20 mouse cellular contexts compared by ENCODE assay signal in genomic region chr4:119701269-119701954, GRCm38 (mm10). TPM values are rescaled to one million over a fixed set of nuclear protein-coding genes. Genes with fewer than 3 reads are reported as not detected.
"Had no signal": no experiment of that assay in that cellular context is flagged by ENCODE, and none has a peak within 500 bp of the region (broad histone marks: within the 10 kb centered on the region; RNA-seq: fewer than 3 reads in every experiment).

No protein-coding gene starts in this region.

- H3K27ac ChIP-seq: liver, embryonic 12.5 days; liver, embryonic 14.5 days; macrophage; midbrain, embryonic 13.5 days; midbrain, embryonic 15.5 days; neural tube, embryonic 12.5 days; stomach, embryonic 15.5 days; stomach, postnatal 0 days had no signal

- H3K27me3 ChIP-seq: liver, embryonic 12.5 days; midbrain, embryonic 13.5 days; midbrain, embryonic 15.5 days; neural tube, embryonic 12.5 days; stomach, embryonic 15.5 days had no signal

- H3K9me3 ChIP-seq: liver, embryonic 12.5 days; midbrain, embryonic 15.5 days; neural tube, embryonic 12.5 days; stomach, embryonic 15.5 days had no signal

- H3K9ac ChIP-seq: liver, embryonic 12.5 days; liver, embryonic 14.5 days; midbrain, embryonic 13.5 days; midbrain, embryonic 15.5 days; neural tube, embryonic 12.5 days; stomach, embryonic 15.5 days had no signal

- ATAC-seq: liver, embryonic 12.5 days; midbrain, embryonic 13.5 days; midbrain, embryonic 15.5 days had no signal

- H3K4me2 ChIP-seq: liver, embryonic 12.5 days; midbrain, embryonic 11.5 days; midbrain, embryonic 13.5 days; midbrain, embryonic 15.5 days; neural tube, embryonic 12.5 days; stomach, embryonic 15.5 days had no signal

- H3K4me1 ChIP-seq: liver, embryonic 12.5 days; midbrain, embryonic 13.5 days; midbrain, embryonic 15.5 days; neural tube, embryonic 12.5 days; stomach, embryonic 15.5 days had no signal

- DNase-seq: right cerebral cortex, postnatal 14 days; thymus, adult 2 months; thymus, postnatal 25 days; thymus, postnatal 4 days had no signal

- H3K36me3 ChIP-seq: liver, embryonic 12.5 days; midbrain, embryonic 13.5 days; midbrain, embryonic 15.5 days; neural tube, embryonic 12.5 days; stomach, embryonic 15.5 days had no signal

- H3K4me3 ChIP-seq: liver, embryonic 12.5 days; megakaryocyte, embryonic 14.5 days; midbrain, embryonic 13.5 days; midbrain, embryonic 15.5 days; neural tube, embryonic 12.5 days; stomach, embryonic 15.5 days had no signal

RNA-seq across cellular contexts. Expression of gene Guca2b, which starts 42.7 kb away (rescaled TPM):
- total RNA-seq: liver, adult 2 months; megakaryocyte progenitor cell, adult 5-6 weeks; midbrain, postnatal 0 days; monocyte, adult 5-6 weeks; neutrophil, adult 5-6 weeks had no signal
- polyA plus RNA-seq: liver, adult 2 months; macrophage; midbrain, embryonic 11.5 days; midbrain, embryonic 13.5 days; midbrain, embryonic 15.5 days; midbrain, postnatal 0 days; neural tube, embryonic 12.5 days; neural tube, embryonic 14.5 days had no signal
